Mouse (Mus musculus) macrophage (primary cell): ENCODE data around the gene Gm17087. TPM values are rescaled to one million over a fixed set of nuclear protein-coding genes. Genes with fewer than 3 reads are reported as not detected.

Source experiments
- H3K27ac ChIP-seq: fragments of 350-480 bp; formaldehyde crosslinking; 2 replicates; pipeline ENCODE4 v1.9.0; 2021
- H3K36me3 ChIP-seq: fragments of 350-480 bp; formaldehyde crosslinking; 2 replicates; pipeline ENCODE4 v1.9.0; 2021; ENCODE audit errors: inconsistent target
- H3K4me3 ChIP-seq: fragments of 350-480 bp; formaldehyde crosslinking; 2 replicates; pipeline ENCODE4 v1.9.0; 2021; ENCODE audit errors: inconsistent target
- H3K79me2 ChIP-seq: fragments of 350-480 bp; formaldehyde crosslinking; 2 replicates; pipeline ENCODE4 v1.9.0; 2021; ENCODE audit errors: inconsistent target
- WGBS: methylation state at CpG from one replicate; pipeline ENCODE4 v1.1.7; 2026; ENCODE audit warnings: inconsistent platforms; ENCODE audit not compliant: missing documents; 5-methylcytosine and 5-hydroxymethylcytosine counted together
- polyA plus RNA-seq: library from polyadenylated mRNA; stranded (reverse); fragments of 250-400 nt; gene quantifications from 3 replicates; pipeline ENCODE4 v1.2.4, GENCODE M21; 2018; ENCODE audit warnings: inconsistent platforms

Gm17087 gene
- polyA plus RNA-seq, 1 experiment from 2014 or later: not detected

GRCm38 (mm10) chr17:8556223-8556622 is 10.5 kb downstream of the Gm17087 start:
- H3K79me2 ChIP-seq: no peaks in the 10 kb centered on the region
- 94% methylated on average over 6 of the region's 6 CpGs for WGBS
- H3K27ac ChIP-seq: no peak overlapping the region
- no peaks in the 10 kb centered on the region for H3K36me3 ChIP-seq
- no peak overlapping the region for H3K4me3 ChIP-seq

GRCm38 (mm10) chr17:8555785-8556184 is 11.0 kb downstream of the Gm17087 start:
- Histone ChIP-seq H3K36me3 (no peaks in the 10 kb centered on the region), H3K27ac (no peak overlapping the region), H3K79me2 (no peaks in the 10 kb centered on the region), H3K4me3 (no peak overlapping the region)
- WGBS: 84% methylated on average over 9 of the region's 9 CpGs

DNA sequence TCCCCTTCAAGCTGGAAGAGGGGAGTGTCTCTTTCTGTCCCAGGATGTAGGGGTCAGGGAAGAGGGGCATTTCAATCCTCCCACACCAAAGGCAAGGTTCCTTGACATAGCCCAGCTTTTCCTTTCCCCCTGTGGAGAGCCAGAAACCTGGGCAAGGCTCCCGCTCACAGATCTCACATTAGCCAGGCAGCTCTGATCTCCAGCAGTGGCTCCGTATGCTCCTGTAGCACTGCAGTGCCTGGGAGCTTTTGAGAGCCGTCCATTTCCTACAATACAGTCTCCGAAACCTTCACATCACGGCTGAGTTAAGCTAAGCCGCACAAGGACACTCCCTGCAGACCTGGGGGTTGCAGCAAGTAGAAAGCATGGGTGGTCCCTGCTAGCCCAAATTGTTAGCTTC is 12.5 kb downstream of the Gm17087 start:
- 95% methylated on average over 6 of the region's 6 CpGs for WGBS
- Histone ChIP-seq H3K27ac (no peak overlapping the region), H3K36me3 (no peaks in the 10 kb centered on the region), H3K79me2 (no peaks in the 10 kb centered on the region), H3K4me3 (no peak overlapping the region)

DNA sequence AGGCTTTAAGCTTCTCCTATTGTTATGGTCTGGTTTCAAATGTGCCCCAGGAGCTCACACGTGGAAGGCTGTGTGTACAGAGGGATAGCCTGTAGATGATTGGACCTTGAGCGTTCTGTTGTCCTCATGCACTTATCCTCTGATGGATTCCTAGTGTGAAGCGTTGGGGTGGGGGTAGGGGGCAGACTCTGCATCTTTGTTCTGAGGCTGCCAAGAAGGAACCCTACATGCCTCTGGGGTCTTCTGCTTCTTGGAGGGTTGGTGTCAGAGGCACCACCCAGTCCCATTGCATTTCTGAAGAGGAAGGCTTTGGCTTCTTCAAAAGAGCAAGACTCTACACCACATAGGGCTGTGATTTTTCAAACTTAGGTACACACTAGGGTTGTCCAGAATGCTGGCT is 13.1 kb downstream of the Gm17087 start:
- no peaks in the 10 kb centered on the region for H3K79me2 ChIP-seq
- WGBS: 88% methylated on average over 3 of the region's 3 CpGs

DNA sequence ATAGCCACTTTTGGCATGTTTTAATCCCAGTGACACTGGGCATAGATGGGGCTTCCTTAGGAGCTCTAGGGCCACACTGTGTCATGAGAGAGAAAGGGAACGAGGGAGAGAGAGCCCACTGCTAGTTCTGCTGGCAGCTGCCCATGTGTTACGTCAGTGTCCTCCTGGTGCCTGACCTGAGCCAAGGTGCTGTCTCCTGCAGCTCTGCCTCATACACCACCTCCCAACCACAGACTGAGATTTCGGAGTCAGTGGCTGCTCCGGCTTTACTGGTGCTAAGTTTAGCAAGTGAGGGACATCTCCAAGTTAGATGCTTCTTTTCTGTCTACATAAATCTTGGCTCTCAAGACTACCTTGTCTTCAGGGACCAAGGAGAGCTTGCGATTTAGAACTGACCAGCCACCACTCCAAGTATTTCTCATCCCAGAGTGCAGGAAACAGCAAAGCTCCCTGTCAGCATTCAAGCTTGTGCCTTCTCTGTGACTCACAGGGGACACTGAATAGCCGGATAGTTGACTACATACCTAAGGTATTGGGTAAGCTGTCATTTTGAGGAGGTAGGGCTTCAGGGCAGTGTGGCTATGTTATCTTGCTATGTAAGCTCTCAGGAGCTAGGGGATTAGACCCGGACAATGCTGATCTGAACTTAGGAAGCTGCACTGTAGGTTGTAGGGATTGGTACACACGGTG is 14.3 kb downstream of the Gm17087 start:
- no peaks in the 10 kb centered on the region for H3K79me2 ChIP-seq
- H3K36me3 ChIP-seq: no peaks in the 10 kb centered on the region
- 80% methylated on average over 8 of the region's 8 CpGs for WGBS
- H3K4me3 ChIP-seq: no peak overlapping the region
- no peak overlapping the region for H3K27ac ChIP-seq

More for the DNA sequence above, 13.1 kb downstream of the Gm17087 start:
- no peak overlapping the region for H3K27ac ChIP-seq
- no peaks in the 10 kb centered on the region for H3K36me3 ChIP-seq
- no peak overlapping the region for H3K4me3 ChIP-seq

GRCm38 (mm10) chr17:8551641-8552040 is 15.1 kb downstream of the Gm17087 start:
- Histone ChIP-seq H3K79me2 (no peaks in the 10 kb centered on the region), H3K27ac (no peak overlapping the region), H3K36me3 (no peaks in the 10 kb centered on the region), H3K4me3 (no peak overlapping the region)
- 72% methylated on average over 3 of the region's 3 CpGs for WGBS

- H3K4me3 ChIP-seq: no peak overlapping the region
- no peaks in the 10 kb centered on the region for H3K79me2 ChIP-seq
- H3K27ac ChIP-seq: no peak overlapping the region
- no peaks in the 10 kb centered on the region for H3K36me3 ChIP-seq
- 81% methylated on average over 4 of the region's 4 CpGs for WGBS
Measured at GRCm38 (mm10) chr17:8548733-8549132, 18.0 kb downstream of the Gm17087 start.

DNA sequence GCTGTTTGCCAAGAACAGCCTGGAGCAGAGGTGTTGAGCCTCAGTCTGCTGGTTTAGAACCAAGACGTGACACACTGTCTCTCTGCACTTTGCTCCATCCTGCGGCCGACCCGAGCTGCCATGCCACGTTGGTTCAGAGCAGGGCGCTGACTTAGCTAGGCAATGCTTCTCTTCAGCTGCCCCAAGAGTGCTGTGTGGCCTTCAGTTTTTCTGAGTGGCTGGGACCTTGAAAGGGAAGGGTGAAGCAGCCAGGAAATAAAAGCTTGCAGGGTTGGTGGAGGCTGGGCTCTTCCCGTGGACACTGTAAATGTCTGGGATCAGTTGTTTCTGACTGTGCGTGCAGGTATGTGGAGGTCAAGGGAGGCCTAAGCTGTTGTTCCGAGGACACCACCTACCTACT is 20.4 kb downstream of the Gm17087 start:
- Histone ChIP-seq H3K79me2 (no peaks in the 10 kb centered on the region), H3K4me3 (no peak overlapping the region), H3K27ac (no peak overlapping the region), H3K36me3 (no peaks in the 10 kb centered on the region)
- WGBS: 92% methylated on average over 9 of the region's 9 CpGs

DNA sequence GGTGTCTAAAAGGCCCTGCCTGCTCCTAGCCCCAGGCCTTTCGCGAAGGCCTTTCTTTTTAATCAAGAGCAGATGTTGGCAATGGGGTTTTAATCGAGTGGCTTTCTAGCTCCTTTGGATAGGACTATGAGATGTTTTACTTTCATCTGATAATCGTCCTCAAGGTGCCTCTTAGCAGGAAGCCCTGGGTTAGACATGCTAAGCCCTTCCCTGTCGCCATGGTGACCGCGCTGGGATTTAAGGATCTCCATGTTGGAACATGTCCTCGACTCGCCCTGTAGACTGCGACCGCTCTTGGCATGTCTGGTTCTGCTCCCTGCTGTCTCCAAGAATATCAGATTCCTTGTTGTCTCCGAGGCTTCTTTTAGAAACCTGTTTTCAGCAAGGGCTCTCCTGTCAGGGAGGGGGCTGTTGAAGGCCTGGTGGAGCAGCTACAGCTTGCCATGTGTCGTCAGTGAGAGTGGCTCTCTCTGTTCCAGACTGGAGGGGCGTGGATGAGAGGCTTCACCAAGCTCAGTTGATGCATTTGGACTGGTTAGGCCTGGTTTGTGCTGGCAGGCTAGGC is 24.7 kb downstream of the Gm17087 start:
- no peak overlapping the region for H3K4me3 ChIP-seq
- no peaks in the 10 kb centered on the region for H3K79me2 ChIP-seq
- no peaks in the 10 kb centered on the region for H3K36me3 ChIP-seq
- H3K27ac ChIP-seq: no peak overlapping the region
- 88% methylated on average over 14 of the region's 14 CpGs for WGBS

GRCm38 (mm10) chr17:8538102-8538501 is 28.6 kb downstream of the Gm17087 start:
- H3K27ac ChIP-seq: no peak overlapping the region
- H3K79me2 ChIP-seq: no peaks in the 10 kb centered on the region
- no peaks in the 10 kb centered on the region for H3K36me3 ChIP-seq
- 74% methylated on average over 3 of the region's 3 CpGs for WGBS
- H3K4me3 ChIP-seq: no peak overlapping the region

DNA sequence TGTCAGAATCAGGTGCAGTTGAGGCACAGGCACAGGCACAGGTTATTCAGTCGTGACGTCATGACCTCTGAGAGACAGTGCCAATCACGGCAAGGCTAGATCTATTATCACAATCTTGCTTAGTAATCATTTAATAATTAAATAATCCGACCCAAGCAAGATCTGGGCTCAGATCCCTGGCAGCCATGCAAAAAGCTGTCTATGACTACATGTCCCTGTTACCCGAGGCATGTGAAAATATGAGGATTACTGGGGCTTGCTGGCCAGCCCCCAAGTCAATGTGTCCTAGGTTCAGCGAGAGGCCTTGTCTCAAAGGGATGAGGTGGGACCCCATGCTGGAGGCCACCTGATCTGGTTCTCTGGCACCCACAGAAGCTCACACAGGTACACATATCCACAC is 30.2 kb downstream of the Gm17087 start:
- 86% methylated on average over 6 of the region's 6 CpGs for WGBS
- H3K4me3 ChIP-seq: no peak overlapping the region
- no peaks in the 10 kb centered on the region for H3K36me3 ChIP-seq
- H3K27ac ChIP-seq: no peak overlapping the region
- H3K79me2 ChIP-seq: no peaks in the 10 kb centered on the region

GRCm38 (mm10) chr17:8533828-8534227 is 32.9 kb downstream of the Gm17087 start:
- H3K79me2 ChIP-seq: no peaks in the 10 kb centered on the region
- H3K36me3 ChIP-seq: no peaks in the 10 kb centered on the region
- 59% methylated on average over 3 of the region's 3 CpGs for WGBS
- no peak overlapping the region for H3K4me3 ChIP-seq
- H3K27ac ChIP-seq: no peak overlapping the region

DNA sequence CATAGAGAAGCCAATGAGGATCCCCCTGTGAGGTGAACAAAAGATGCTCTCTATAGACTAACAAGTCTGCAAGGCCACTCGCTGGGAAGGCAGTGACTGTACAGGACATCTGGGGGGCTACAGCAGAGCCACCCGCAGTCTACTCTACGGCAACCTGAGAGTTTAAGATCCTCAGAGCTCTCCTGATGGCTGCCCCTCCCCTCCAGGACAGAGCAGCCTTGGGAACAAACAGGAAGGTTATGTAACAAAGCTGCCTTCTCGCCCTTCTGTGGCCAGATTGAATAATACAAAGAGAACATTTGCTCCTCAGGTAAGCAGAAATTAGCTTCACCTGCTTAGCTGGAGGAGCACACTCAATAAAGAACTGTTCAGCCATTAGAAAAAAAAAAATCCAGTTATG is 34.1 kb downstream of the Gm17087 start:
- 65% methylated on average over 4 of the region's 4 CpGs for WGBS

GRCm38 (mm10) chr17:8528641-8529040 is 38.1 kb downstream of the Gm17087 start:
- H3K27ac ChIP-seq: no peak overlapping the region
- no peaks in the 10 kb centered on the region for H3K79me2 ChIP-seq
- WGBS: 88% methylated on average over 3 of the region's 3 CpGs
- H3K4me3 ChIP-seq: no peak overlapping the region
- no peaks in the 10 kb centered on the region for H3K36me3 ChIP-seq

More for the DNA sequence above, 34.1 kb downstream of the Gm17087 start:
- Histone ChIP-seq H3K79me2 (no peaks in the 10 kb centered on the region), H3K27ac (no peak overlapping the region), H3K4me3 (no peak overlapping the region), H3K36me3 (no peaks in the 10 kb centered on the region)

GRCm38 (mm10) chr17:8526815-8527261 is 39.9 kb downstream of the Gm17087 start:
- WGBS: 64% methylated on average over 4 of the region's 9 CpGs
- Histone ChIP-seq H3K79me2 (no peaks in the 10 kb centered on the region), H3K4me3 (no peak overlapping the region), H3K27ac (no peak overlapping the region), H3K36me3 (no peaks in the 10 kb centered on the region)
